Mouse (Mus musculus) left cerebral cortex, adult 11 months (tissue): ENCODE measurements around the gene Cdh4.

Experiments used
- DNase-seq: peaks from one replicate; pipeline ENCODE4 v3.0.0; 2022; ENCODE audit warnings: low spot score

Cdh4 gene

DNA sequence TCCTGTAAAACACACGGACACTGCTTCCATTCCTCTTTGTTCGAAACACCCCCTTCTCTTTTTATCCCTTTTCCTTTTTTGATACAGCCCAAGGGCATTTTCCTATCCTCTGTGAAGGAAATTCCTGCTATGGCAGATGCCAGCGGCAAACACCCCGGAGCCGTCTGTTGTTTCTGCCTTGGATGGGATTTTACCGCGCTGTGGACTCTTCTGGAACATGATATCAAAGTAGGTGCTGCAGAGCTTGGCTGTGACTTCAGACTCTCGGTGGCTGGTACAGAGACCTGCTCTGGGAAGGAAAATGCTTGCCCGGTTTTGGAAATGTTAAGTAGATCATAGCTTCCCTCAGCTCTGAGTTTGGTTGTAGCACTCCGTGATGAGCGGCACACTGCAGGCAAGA, 156.7 kb downstream of the Cdh4 start:
- no peak for DNase-seq

DNA sequence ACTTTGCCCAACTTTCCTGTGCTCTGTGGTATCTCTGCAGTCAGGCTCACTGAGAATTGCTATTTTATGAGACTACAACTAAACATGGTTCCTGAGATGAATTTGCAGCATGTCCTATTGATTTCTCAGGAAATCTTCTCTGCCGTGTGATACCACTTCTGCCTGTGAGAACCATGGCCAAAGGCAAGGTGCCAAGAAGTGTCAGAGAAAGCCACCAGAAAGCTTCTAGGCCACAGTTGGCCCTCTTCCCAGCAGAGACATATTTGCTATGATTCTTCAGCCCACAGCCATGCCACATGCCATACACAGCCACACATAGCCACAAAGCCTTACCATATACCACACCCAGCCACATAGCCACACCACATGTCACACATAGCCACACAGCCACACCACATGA, 157.7 kb downstream of the Cdh4 start:
- no peak for DNase-seq

DNA sequence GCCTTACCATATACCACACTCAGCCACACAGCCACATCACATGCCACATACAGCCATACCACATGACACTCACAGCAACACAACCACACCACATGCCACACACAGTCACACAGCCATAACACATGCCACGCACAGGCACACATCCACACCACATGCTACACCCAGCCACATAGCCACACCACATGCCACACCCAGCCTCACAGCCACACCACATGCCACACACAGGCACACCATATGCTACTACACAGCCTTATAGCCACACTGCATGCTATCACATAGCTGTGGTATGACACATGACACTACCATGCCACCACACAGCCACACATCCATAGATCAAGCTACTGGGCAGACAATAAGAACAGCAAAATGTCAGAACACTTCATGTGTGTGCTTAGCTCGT, 158.1 kb downstream of the Cdh4 start:
- no peak for DNase-seq

DNA sequence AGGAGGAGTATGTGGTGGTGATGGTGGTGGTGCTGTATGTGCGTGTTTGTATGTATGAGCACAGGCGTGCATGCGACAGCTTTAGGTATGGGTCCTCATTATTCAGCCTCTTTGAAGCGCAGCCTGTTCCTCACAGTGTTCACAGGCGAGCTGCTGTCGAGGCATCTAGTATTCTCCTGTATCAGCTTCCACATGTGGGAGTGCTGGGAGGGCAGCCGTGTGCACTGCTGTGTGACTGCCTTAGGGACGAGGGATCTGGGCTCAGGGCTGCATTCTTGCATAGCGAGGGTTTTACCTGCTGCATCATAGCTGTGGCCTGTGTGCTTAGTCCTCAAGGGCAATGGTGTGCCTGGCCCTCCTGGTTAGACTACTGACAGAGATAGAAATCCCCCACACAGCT, 158.9 kb downstream of the Cdh4 start:
- DNase-seq: no peak

DNA sequence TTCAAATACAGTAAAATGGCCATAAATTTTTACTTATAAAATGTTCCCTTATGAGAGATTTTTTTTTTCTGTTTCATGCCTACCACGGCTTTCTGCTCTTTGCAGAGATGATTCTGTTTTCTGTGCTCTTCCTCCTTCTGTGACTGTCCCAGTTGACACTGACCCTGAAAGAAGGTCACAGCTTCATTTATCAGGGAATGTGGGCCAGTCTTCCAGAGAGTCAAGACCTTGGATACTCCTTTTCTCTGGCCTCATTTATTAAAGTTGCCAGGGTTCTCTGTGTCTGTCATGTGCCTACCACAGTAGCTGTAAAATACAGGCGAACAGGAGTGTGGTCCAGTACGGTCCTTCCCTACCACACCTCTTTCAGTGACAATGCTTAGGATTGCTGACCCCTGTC, 162.5 kb downstream of the Cdh4 start:
- DNase-seq: no peak

DNA sequence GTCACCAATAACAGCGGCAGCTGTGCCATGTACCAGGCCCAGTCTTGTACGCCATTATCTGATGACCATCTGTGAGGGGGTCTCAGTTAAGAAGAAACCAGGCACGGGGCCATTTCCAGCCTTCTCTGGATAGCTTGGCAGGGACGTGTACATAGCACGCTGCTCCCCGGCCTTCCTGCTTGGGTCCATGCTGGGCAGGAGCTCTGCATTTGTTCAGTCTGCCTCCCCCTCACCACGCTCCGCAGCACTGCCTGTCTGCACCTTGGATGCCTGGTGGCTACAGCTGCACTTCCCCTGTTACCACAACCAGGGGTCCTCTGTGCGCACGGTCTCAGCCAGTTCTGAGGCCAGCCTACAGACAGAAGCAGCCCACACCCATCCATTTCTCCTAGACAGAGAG, 163.0 kb downstream of the Cdh4 start:
- no peak for DNase-seq

DNA sequence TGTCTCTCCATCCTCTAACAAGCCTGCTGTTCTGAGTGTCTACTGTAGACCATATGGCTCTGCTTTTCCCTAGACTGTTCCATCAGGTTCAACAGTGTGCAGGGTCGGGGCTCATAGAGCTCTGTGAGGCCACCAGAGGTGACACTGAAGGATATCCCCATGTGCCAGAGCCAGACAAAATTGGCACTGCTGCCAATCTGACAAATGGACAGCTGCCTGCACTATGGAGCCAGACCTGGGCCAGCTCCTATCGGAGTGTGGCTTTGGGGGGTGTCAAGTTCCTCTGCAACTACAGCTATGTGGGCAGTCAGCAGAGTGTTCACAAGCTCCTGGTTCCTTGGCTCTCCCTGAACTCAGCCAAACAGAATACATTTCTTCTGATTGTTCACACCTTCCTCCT, 164.1 kb downstream of the Cdh4 start:
- no peak for DNase-seq

DNA sequence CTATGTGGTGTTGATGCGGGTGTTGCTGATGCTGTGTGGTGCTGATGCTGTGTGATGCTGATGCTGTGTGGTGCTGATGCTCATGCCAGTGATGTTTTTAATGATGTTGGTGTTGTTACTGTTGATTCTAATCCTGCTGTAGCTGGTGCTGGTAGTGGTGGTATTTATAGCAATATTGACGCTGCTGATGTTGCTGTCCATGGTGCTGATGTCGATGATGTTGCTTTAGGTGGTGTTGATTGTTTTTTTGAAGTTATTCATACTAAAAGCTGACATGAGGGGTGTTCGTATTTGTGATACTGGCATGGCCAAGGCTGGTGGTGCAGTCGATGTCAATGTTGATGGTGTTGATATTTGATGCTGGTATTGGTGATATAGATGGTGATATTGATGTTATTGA, 173.7 kb downstream of the Cdh4 start:
- no peak for DNase-seq

DNA sequence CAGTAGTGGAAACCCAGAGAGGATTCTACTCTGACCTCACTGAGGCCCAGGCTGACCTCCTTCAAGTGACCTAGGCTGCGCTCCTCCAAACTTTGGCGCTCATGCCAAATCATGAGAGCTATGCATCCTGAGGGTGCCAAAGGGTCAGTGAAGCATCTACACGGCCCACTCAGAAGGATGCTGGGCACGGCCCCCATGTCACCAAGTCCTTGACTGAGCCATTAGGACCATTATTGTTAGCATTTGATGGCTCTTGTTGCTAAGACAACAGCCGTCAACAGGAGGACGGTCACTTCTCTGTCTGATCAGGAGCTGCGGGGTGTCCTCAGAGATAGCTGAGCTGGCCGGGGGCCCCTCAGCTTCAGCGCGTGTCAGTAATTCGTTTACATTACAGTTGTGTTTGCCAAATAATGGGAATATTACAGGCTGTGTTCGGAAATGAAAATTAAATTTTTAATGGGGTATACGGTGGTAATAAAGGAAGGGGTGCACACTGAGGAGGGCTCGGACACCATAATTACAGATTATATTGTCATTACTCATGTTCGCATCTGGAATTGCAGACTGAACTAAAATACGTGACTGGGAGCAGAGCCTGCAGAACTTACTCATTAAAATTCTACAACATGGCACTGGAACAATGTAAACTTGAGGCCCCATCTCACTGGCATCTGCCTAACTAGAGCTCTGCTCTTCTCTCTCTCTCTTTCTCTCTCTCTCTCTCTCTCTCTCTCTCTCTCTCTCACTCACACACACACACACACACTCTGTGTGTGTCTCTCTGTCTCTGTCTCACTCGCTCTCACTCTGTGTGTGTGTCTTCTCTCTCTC, 181.6 kb downstream of the Cdh4 start:
- DNase-seq: no peak

DNA sequence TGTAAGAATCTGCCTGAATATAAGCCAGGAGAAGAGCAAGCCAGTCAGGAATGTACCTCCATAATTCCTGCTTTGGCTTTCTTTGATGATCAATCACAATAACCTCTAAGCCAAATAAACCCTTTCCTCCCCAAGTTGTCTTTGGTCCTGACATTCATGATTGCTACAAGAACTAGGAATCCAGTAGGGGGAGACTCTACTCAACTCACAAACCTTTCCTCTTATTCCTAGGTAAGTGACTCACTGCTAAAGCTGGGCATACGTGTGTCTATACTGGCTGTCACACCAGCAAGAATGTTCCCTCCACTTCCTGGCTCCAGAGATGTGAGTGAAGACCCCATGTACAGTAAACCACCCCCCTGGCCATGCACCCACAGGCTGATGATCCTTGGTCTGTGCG, 185.3 kb downstream of the Cdh4 start:
- DNase-seq: no peak

DNA sequence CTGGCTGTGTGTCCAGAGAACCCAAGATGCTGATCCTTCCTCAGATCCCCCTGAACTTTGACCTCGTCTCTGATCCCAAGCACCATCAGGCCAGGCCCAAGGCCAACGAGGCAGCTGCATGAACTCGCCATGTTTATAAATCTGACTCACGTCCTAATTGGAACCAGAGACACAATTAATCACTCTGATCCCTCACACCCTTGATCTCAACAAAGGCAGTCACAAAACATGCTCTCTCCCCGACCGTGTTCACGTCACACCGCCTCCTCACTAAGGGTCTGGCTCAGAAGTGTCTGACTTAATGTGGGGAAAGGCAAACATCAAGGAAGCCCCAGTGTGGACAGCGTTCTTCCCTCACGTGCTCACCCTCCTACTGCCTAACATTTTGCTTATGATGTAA, 188.5 kb downstream of the Cdh4 start:
- DNase-seq: no peak

DNA sequence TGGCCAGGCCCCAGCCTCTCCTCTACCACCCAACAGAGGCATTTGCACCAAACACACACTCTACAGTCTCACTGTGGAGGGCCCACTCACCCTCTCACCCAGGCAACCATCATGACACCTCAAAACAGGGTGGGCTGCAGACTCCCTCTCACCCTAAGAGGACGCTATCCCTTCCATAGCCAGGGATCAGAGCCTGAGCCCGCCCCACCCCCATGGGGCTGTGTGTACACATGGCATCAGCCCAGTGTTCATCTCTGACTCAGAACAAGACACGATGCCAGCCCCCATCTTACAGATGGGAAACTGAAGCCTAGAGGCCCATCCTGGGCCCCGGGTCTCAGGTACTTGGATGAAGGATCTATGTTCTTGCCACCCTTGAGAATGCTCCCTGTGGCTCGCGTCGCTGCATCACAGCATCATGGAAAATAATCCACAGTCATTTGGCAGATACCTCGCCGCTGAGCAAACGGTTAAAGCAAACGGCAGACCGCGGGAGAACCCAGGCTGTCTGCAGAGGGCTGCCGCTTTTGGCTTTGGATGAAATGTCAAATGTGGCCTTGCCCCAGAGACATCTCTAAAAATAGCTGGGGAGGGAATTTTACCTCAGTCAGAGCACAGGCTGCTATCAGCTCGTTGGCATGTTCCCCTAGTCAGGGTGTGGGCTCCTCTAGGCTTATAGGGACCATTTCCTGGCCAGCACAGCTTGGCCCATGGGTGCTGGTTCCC, 198.5 kb downstream of the Cdh4 start:
- DNase-seq: no peak

DNA sequence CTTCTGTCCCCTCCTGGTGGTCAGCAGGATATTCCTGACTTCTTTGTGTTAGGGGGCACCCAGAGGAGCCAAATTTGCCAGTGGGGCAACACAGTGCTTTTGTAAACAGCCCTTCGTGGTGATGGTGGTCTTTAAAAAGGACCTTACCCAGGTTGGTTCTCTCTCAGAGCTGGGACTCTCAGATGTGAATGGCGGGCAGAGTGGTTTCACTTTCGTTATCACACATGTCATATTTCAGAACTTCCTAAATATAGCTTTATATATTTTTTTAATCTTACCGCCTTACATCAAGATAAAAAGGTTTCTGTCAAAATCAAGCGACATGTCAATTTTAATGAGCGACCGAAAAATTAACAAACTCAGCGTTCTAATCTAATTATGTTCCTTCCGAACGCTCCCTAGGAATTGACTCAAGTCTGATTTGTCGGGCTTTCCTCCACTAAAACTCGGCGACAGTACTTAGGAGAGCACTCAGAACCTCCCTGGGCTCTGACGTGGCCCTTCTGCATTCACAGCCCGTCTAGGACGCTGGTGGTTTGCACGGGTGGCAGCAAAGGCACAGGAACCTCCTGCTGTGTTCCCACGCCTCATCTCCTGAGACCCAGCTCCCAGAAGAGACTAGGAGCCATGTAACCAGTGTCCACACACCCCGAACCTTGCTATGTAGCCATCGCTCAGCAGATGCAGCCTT, 206.5 kb downstream of the Cdh4 start:
- no peak for DNase-seq

DNA sequence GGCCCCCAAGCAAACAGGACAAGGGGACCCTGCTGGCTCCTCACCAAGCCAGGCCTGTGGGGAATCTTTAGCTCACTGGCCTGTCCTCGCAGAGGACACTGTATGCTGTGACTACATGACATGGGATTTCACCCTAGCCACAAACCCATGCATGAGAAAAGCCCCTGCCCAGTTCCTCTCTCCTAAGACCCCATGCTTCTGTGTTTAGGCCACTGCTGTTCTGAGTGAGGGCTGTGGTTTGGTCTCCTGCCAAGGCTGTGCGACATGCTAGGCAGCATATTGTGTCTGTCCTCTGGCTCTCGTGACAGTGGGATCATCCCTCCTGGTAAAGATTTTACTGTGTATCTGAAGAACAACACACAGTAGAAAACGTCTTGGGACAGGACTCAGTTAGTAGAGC, 207.1 kb downstream of the Cdh4 start:
- DNase-seq: no peak

DNA sequence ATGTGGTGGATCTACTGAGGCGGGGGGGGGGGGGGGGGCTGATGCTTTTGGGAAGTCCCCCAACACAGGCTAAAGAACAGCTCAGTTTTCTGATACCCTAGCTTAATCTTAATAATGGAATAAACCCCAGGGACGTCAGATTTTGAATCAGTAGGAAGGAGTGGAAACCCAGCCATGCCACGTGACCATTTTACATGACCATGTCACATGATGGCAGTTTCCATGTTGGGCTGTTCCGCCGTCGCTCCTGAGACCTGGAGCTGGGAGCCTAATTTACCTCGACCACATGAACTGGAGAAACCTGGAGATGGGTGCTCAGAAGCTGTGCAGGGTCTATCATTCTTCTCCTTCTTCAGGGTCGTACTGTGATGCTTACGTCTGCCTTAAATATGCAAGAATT, 207.9 kb downstream of the Cdh4 start:
- no peak for DNase-seq

DNA sequence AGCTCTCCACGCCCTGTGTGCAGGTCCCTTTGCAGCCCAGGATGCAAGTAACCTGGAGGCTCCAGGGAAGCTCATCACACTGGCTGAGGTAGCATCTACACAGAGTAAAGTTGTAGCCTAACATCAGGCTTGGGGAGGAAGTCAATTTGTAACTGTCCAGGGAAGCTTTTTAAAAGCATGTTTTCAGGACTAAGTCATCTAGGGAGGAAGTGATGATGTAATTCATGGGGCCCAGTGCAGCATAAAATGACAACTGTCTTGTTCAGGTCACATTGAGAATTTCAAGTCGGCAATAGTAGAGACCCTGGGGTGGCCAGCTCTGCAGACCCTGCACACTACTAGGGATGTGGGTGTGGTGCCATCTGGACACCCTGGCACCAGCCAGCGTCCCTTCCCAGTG, 213.3 kb downstream of the Cdh4 start:
- no peak for DNase-seq

DNA sequence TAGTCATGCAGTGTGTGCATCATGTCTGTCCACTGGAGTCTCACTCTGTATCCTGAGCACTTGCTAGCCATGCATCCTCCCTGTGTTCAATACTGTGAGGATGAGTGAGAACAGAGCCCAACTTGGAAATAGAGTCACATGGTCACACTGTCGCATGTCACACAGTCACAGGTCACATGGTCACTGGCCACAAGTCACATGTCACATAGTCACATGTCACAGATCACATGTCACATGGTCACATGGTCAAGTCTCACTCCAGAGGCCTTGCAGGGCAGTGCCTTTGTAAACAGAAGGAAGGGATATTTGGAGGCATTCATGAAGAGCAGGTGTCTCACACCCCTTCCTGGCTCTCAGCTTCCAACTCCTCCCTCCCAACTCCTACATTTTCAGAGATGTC, 217.0 kb downstream of the Cdh4 start:
- no peak for DNase-seq

DNA sequence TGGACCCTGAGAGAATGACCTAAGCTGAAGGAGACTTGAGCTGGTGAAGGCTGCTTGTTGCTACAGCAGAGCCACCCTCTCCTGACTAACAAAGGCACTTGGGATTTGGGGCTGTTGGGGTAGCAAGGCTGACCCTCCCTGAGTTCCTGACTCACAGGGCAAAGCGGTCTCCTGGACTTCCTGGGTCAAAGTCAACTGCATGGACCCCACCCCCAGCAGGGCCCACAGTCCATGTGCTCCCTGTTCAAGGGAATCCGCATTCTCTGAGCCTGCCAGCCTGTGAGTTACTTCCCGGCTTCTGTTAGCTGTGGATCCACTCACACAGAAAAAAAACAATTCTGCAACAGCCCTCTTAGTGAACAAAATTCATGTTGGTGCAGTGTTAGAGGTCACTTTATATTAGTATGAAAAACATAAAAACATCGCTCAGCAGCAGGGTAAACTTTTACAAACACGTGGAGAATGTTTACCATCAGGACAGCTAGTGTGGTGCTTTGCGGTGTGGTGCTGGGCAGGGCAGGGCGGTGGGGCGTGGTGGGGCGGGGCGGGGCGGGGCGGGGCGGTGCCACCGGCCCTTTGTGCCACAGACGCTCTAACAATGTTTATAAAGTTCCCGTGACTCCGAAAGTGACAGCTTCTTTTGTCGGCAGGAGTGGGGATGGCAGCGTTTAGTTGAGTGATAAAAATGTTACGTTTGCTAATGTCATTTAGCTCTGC, 219.9 kb downstream of the Cdh4 start:
- DNase-seq: no peak

DNA sequence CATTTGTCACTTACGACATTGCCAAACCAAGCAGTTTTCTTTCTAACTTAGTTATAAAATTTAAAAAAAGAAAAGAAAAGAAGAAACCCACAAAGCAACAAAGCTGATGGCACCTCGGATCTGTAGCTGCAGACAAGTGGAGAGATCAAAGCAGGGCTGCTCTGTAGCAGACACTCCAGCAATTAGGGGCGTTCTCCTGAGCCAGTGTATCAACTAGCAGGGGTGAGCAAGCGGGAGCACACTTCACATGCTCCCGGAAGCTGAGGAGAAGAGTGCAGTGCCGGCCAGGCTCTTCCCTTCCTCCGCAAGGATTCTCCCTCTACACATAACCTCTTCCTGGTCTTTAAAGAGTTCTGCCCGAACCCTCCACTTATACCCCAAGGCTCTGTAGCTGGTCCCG, 220.5 kb downstream of the Cdh4 start:
- DNase-seq: no peak

DNA sequence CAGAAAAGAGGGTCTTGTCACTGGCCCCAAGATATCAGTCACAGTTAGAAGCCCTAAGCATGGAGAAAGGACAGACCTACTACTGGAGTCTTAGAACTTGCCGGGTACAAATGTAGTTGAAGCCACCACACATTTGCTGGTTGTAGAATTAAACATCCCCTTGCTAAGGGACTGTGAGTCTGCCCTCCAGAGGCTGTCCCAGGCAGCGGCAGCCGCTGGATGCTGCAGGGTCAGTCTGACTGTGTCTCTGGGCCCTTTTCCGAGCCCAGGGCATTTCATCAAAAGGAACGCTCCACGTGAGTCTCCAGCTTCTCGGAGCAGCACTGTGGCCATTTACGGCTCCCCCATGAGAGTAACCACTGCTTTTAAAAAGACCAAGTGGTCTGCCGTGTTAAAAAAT, 221.4 kb downstream of the Cdh4 start:
- DNase-seq: no peak

DNA sequence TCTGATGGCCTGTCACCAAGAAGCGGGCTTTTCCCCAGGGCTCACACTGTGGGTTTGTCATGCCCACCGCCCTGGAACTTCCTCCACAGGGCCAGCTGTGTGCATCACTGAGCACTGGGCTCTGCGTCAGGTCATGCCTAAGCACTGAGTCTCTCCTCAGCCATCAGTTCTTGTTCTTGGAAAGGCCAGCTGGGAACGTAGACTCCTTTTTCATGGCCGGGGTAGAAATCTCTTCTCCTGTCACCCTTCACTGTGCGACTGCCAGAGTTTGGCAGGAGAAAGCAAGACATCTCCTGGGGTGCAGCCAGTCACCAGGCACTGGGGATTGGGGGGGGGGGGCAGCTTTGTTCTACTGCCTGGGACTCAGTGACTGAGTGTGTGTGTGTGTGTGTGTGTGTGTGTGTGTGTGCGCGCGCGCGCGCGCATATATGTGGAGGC, 222.0 kb downstream of the Cdh4 start:
- DNase-seq: no peak

DNA sequence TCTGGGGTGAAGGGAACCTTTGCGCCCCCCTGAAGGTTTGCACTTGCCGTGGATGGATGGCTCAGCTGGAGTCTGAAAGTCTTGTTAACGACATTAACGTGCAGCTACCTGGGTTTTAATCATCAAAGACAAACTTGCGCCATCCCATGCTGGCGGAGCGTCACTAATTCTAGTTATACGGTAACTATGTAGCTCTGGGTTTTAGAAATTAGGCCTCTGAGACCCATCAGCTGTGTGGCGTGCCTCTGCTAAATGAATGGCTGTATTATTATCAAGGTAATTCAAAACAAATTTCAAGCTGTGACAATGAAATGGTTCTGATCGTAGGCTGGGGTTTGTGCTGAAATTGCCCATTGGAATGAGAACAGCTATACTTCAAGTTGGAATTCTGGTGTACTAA, 228.5 kb downstream of the Cdh4 start:
- no peak for DNase-seq

DNA sequence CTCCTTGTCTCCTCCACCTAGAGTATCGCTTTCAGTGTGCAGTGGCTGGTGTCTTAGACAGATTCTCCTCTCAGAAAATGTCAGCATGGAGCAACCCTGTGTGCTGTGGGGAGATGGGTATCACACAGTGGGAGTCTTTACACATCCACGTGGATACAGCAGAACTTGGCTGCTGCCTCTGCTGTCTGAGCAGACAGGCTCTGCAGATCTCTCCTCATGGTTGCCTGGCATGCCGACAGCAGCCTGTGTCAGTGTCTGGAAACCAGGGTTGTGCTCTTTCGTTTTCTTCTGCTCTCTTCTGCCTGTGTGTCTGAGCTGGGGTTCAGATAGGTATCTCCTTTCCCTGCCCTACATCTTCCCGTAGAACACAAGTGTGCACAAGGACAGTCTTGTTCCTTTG, 237.6 kb downstream of the Cdh4 start:
- no peak for DNase-seq
